Mouse (Mus musculus) stomach, postnatal 0 days (tissue): Measurements from ENCODE around the gene Hmga2. TPM values are rescaled to one million over a fixed set of nuclear protein-coding genes. Genes with fewer than 3 reads are reported as not detected.

ENCODE experiments used
- ATAC-seq: fragments of 200-750 bp; cut with Nextera tagmentation; 2 replicates; pipeline ENCODE4 v1.8.0; 2017; ENCODE audit not compliant: low FRiP score, low TSS enrichment
- DNase-seq: peaks from one replicate; pipeline ENCODE4 v3.0.0-alpha.2; 2016; ENCODE audit warnings: low spot score
- H3K27ac ChIP-seq: fragments of 300-500 bp; sonication (generic); replicated peaks from 2 replicates; pipeline ENCODE4 v1.5.1; 2014; ENCODE audit warnings: mild to moderate bottlenecking, control low read depth
- H3K27me3 ChIP-seq: fragments of 300-500 bp; sonication (generic); 2 replicates; pipeline ENCODE4 v1.6.1; 2014; ENCODE audit warnings: low read length; ENCODE audit not compliant: control insufficient read depth, insufficient read depth
- H3K36me3 ChIP-seq: fragments of 300-500 bp; sonication (generic); 2 replicates; pipeline ENCODE4 v1.6.1; 2014; ENCODE audit warnings: low read length, mixed read lengths; ENCODE audit not compliant: control insufficient read depth, insufficient read depth
- H3K4me1 ChIP-seq: fragments of 300-500 bp; sonication (generic); replicated peaks from 2 replicates; pipeline ENCODE4 v1.6.1; 2014; ENCODE audit warnings: antibody characterized with exemption; ENCODE audit not compliant: control insufficient read depth, insufficient read depth
- H3K4me2 ChIP-seq: fragments of 300-500 bp; sonication (generic); replicated peaks from 2 replicates; pipeline ENCODE4 v1.6.1; 2014; ENCODE audit warnings: low read depth, mild to moderate bottlenecking, control low read depth, moderate library complexity
- H3K4me3 ChIP-seq: fragments of 300-500 bp; sonication (generic); 2 replicates; pipeline ENCODE4 v1.5.1; 2014; ENCODE audit warnings: low read depth, low read length, control low read depth
- H3K9ac ChIP-seq: fragments of 300-500 bp; sonication (generic); 2 replicates; pipeline ENCODE4 v1.6.1; 2014; ENCODE audit warnings: mild to moderate bottlenecking, low read length, control low read depth, mixed read lengths
- H3K9me3 ChIP-seq: fragments of 300-500 bp; sonication (generic); 2 replicates; pipeline ENCODE4 v1.6.1; 2016; ENCODE audit warnings: low read length; ENCODE audit not compliant: control insufficient read depth
- CTCF ChIP-seq: IDR thresholded peaks from 2 replicates; pipeline ENCODE4 v1.5.1; 2016; ENCODE audit warnings: antibody characterized with exemption, low read depth, mild to moderate bottlenecking, moderate library complexity
- EP300 ChIP-seq: optimal IDR thresholded peaks from 2 replicates; pipeline ENCODE3; 2016; ENCODE audit warnings: antibody characterized with exemption
- WGBS: fragments of 180-500 bp; shearing (Covaris S2); extraction: QIAGEN DNeasy Blood & Tissue Kit; methylation state at CpG from one replicate; pipeline ENCODE4 v1.1.7; 2014; 5-methylcytosine and 5-hydroxymethylcytosine counted together
- polyA plus RNA-seq: library from polyadenylated mRNA; unstranded; fragments of >200 nt; fragmentation: Nextera tagmentation; extraction: Ambion mirVana; gene quantifications from 2 replicates; pipeline ENCODE4 v1.2.1, GENCODE M21; 2015

The Hmga2 gene
- polyA plus RNA-seq, 1 experiment from 2014 or later, result 3.6 TPM

DNA sequence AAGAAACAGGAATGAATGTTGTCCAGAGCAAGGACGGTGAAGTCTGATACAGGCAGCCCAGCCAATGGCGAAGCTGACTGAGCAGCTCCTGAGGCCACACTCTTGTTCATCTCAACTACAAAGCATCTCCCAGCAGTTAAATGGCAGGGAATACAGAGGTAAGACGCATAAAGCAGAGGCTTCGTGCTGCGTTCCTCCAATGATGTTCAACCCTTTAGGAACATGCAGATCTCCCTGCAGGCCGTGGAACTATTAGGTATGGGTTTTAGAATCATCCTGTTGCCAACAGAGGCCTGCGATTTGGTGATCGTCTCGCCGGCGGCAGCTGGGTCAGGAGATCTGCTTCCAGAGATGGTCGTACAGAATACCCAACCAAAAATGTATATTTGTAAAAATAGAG, 59.6 kb downstream of the Hmga2 start:
- H3K4me2 ChIP-seq, result no peak overlapping the region
- DNase-seq, result no peak
- no peak overlapping the region for H3K9ac ChIP-seq
- H3K27ac ChIP-seq, result no peak overlapping the region
- no peaks in the 10 kb centered on the region for H3K36me3 ChIP-seq
- no peak overlapping the region for H3K4me3 ChIP-seq
- no peaks in the 10 kb centered on the region for H3K9me3 ChIP-seq
- ATAC-seq, result no peak
- H3K4me1 ChIP-seq, result no peaks in the 10 kb centered on the region
- H3K27me3 ChIP-seq, result no peaks in the 10 kb centered on the region
- 64% methylated on average over 12 of the region's 12 CpGs for WGBS
- no peak for TF ChIP-seq EP300

DNA sequence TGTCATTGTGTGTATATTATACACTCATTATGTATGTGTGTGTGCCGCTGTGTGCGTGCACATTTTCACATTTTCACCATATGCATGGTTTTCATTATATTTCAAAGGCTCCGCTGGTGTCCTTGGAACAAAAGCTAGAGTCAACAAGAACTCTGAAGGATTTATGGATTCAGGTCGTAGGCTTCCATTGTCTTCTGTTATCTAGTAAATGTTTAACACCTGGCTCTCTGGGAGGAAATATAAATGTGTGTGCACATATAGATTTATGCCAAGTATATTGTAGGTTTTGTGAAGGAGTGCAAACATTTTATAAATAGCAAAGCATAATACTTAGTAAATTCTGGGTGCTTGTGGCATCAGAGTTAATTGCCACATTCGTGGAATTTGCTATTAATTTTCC, 64.1 kb downstream of the Hmga2 start:
- Histone ChIP-seq H3K27me3 (no peaks in the 10 kb centered on the region), H3K9me3 (no peaks in the 10 kb centered on the region), H3K36me3 (no peaks in the 10 kb centered on the region), H3K4me1 (no peaks in the 10 kb centered on the region), H3K4me2 (no peak overlapping the region), H3K9ac (no peak overlapping the region), H3K4me3 (no peak overlapping the region), H3K27ac (no peak overlapping the region)
- no peak for TF ChIP-seq CTCF
- TF ChIP-seq EP300, result no peak
- WGBS, result 56% methylated on average over 5 of the region's 5 CpGs
- DNase-seq (no peak), ATAC-seq (peak; percentile 38; the same call in 1 of the 2 replicates)

DNA sequence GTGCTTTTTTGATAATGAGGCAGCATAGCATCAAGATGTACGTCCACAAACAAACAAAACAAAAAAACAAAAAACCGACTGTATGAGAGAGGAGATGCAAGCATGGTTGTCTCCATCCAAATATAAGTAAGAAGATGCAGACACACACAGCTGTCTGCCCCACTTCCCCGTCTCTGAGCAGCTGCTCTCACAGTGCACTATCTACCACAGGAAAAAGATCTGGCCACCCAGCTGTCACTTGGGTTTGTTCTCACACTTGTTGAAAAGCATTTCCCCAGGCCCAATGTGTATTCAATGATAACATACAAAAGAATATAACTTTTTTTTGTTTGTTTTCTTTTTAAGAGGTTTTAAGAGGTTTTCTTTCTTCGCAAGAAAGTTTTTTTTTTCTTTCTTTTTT, 65.3 kb downstream of the Hmga2 start:
- H3K4me1 ChIP-seq, result no peaks in the 10 kb centered on the region
- TF ChIP-seq EP300, result no peak
- no peak for TF ChIP-seq CTCF
- H3K36me3 ChIP-seq, result no peaks in the 10 kb centered on the region
- no peaks in the 10 kb centered on the region for H3K9me3 ChIP-seq
- DNase-seq (no peak), ATAC-seq (no peak)
- WGBS, result 57% methylated on average over 4 of the region's 4 CpGs
- no peak overlapping the region for H3K27ac ChIP-seq
- H3K27me3 ChIP-seq, result no peaks in the 10 kb centered on the region
- H3K4me2 ChIP-seq, result no peak overlapping the region
- no peak overlapping the region for H3K9ac ChIP-seq
- no peak overlapping the region for H3K4me3 ChIP-seq

DNA sequence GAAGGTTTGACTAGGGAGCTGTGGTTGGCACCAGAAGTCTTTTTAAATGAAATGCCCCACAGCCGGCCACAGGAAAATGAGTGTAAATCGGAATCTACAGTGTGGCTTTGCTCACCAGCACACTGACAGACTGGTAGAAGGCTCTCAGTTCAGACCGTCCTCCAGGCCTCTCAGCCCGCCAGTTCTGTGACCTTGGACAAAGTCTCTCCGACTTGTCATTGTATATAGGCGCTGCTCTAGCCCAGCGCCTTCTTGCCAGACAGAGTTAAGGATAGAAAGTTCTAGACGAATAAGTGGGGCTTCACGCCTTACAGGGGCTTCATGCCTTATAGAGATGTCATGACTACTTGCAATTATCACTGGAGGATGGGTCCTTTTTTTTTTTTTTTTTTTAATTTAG, 67.1 kb downstream of the Hmga2 start:
- Histone ChIP-seq H3K9me3 (no peaks in the 10 kb centered on the region), H3K27me3 (no peaks in the 10 kb centered on the region), H3K4me2 (no peak overlapping the region), H3K9ac (no peak overlapping the region), H3K4me1 (no peaks in the 10 kb centered on the region), H3K27ac (no peak overlapping the region), H3K36me3 (no peaks in the 10 kb centered on the region), H3K4me3 (no peak overlapping the region)
- 83% methylated on average over 9 of the region's 9 CpGs for WGBS
- ATAC-seq, result no peak
- TF ChIP-seq CTCF, result no peak
- no peak for TF ChIP-seq EP300
- no peak for DNase-seq

DNA sequence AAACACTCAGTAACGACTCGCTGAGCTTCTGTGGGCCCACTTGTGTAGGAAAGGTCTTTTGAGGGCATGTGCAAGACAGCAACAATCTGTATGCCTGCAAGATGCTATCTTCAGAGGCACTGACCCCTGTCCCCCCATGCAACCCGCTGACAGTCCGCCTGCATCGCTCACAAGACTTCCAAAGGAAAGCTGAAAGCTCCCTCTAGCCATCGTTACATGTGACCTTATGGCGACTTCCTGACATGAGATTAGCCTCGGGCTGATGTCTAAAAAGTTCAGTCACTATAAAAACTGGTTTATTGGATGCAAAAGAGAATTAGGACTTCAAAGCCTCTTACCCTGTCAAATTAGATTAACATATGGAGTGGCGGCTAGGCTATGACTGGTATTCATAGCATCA, 69.0 kb downstream of the Hmga2 start:
- WGBS, result 58% methylated on average over 9 of the region's 9 CpGs
- Histone ChIP-seq H3K27me3 (no peaks in the 10 kb centered on the region), H3K36me3 (no peaks in the 10 kb centered on the region), H3K27ac (no peak overlapping the region), H3K4me2 (no peak overlapping the region), H3K4me3 (no peak overlapping the region), H3K9ac (no peak overlapping the region), H3K4me1 (no peaks in the 10 kb centered on the region), H3K9me3 (no peaks in the 10 kb centered on the region)
- no peak for ATAC-seq
- DNase-seq, result no peak
- TF ChIP-seq EP300 (no peak), CTCF (no peak)

DNA sequence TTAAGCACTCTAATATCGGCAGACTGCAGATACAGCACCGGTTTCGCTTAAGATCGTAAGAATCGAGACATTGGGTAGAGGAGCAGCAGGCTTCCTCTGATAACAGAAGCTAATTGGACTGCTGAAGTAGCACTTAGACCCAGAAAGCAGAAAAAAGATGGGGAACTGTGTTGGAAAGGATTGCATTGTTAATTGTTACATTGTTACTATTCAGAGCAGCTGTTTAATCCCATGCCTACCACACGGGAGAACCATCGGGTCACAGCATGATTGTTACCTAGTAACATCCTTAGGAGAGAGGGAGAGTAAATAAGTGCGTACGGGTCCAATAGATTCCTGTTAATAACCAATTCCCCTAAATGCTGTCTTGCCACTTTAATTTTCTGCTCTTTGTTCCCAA, 70.2 kb downstream of the Hmga2 start:
- Histone ChIP-seq H3K27me3 (no peaks in the 10 kb centered on the region), H3K9ac (no peak overlapping the region), H3K9me3 (no peaks in the 10 kb centered on the region), H3K4me1 (peaks cover 3% of the 10 kb centered on the region; the same call in 1 of the 2 replicates), H3K4me3 (no peak overlapping the region), H3K36me3 (no peaks in the 10 kb centered on the region), H3K27ac (no peak overlapping the region), H3K4me2 (no peak overlapping the region)
- DNase-seq (no peak), ATAC-seq (no peak)
- WGBS, result 81% methylated on average over 9 of the region's 9 CpGs
- TF ChIP-seq EP300, result no peak
- no peak for TF ChIP-seq CTCF
